Mouse (Mus musculus) effector memory CD4-positive, alpha-beta T cell, adult 5 months (primary cell): ENCODE data around the gene Foxa1. TPM values are rescaled to one million over a fixed set of nuclear protein-coding genes. Genes with fewer than 3 reads are reported as not detected.

Experiments used
- polyA plus RNA-seq: library from polyadenylated mRNA; unstranded; fragments of 100-300 nt; shearing (Covaris generic); gene quantifications from one replicate; pipeline ENCODE4 v1.2.1, GENCODE M21; 2017

The Foxa1 gene
- 0.39 TPM for polyA plus RNA-seq

GRCm38 (mm10) chr12:57546415-57547201 lies at the start of gene Foxa1:
Gene Foxa1, minus strand, starts transcription at chr12:57546916.

GRCm38 (mm10) chr12:57563909-57564308 lies 17.2 kb upstream of the Foxa1 start, which contains the start of gene Ttc6:
Gene Ttc6, plus strand, starts transcription at chr12:57564113.

Other genes with a start within 250 kb of the Foxa1 start
- not detected for gene Ttc6, start 17.2 kb upstream of the Foxa1 start, polyA plus RNA-seq